Mouse (Mus musculus) neural tube, embryonic 12.5 days (tissue): ENCODE results near the gene Lag3. TPM values are rescaled to one million over a fixed set of nuclear protein-coding genes. Genes with fewer than 3 reads are reported as not detected.

Experiments
- ATAC-seq: fragments of 200-750 bp; cut with Nextera tagmentation; 2 replicates; pipeline ENCODE4 v1.8.0; 2017; ENCODE audit warnings: low read depth, mild to moderate bottlenecking, moderate TSS enrichment, moderate library complexity; ENCODE audit not compliant: low FRiP score
- H3K27ac ChIP-seq: fragments of 300-500 bp; sonication (generic); 2 replicates; pipeline ENCODE4 v1.5.1; 2016
- H3K27me3 ChIP-seq: fragments of 300-500 bp; sonication (generic); replicated peaks from 2 replicates; pipeline ENCODE4 v1.6.1; 2016; ENCODE audit warnings: mild to moderate bottlenecking
- H3K36me3 ChIP-seq: fragments of 300-500 bp; sonication (generic); 2 replicates; pipeline ENCODE4 v1.6.1; 2016; ENCODE audit warnings: mild to moderate bottlenecking
- H3K4me1 ChIP-seq: fragments of 300-500 bp; sonication (generic); 2 replicates; pipeline ENCODE4 v1.6.1; 2016
- H3K4me2 ChIP-seq: fragments of 300-500 bp; sonication (generic); replicated peaks from 2 replicates; pipeline ENCODE4 v1.6.1; 2016; ENCODE audit warnings: mild to moderate bottlenecking
- H3K4me3 ChIP-seq: fragments of 300-500 bp; sonication (generic); 2 replicates; pipeline ENCODE4 v1.5.1; 2016
- H3K9ac ChIP-seq: fragments of 300-500 bp; sonication (generic); 2 replicates; pipeline ENCODE4 v1.6.1; 2016; ENCODE audit warnings: mild to moderate bottlenecking
- H3K9me3 ChIP-seq: fragments of 300-500 bp; sonication (generic); 2 replicates; pipeline ENCODE4 v1.6.1; 2016; ENCODE audit warnings: mild to moderate bottlenecking
- WGBS: fragments of 180-500 bp; shearing (Covaris S2); methylation state at CpG from one replicate; pipeline ENCODE4 v1.1.7; 2016; 5-methylcytosine and 5-hydroxymethylcytosine counted together
- polyA plus RNA-seq: library from polyadenylated mRNA; unstranded; fragments of >200 nt; fragmentation: Nextera tagmentation; extraction: Ambion mirVana; gene quantifications from 2 replicates; pipeline ENCODE4 v1.2.1, GENCODE M21; 2016

Lag3 gene
- polyA plus RNA-seq, 1 experiment from 2014 or later, result 2.2 TPM

GRCm38 (mm10) chr6:124862406-124863124 is 48.9 kb downstream of the Lag3 start:
- H3K27ac ChIP-seq, result peak overlapping the region; percentile 20; the same call in 1 of the 2 replicates
- no peaks in the 10 kb centered on the region for H3K36me3 ChIP-seq
- no peak for ATAC-seq
- peak overlapping the region; percentile 88 for H3K4me2 ChIP-seq
- H3K9ac ChIP-seq, result peak overlapping the region; percentile 82
- H3K27me3 ChIP-seq, result no peaks in the 10 kb centered on the region
- peaks cover 71% of the 10 kb centered on the region for H3K4me1 ChIP-seq
- 13% methylated on average over 8 of the region's 8 CpGs for WGBS
- no peaks in the 10 kb centered on the region for H3K9me3 ChIP-seq
- peak overlapping the region; percentile 58 for H3K4me3 ChIP-seq

GRCm38 (mm10) chr6:124861802-124862201 is 49.7 kb downstream of the Lag3 start:
- H3K27me3 ChIP-seq, result no peaks in the 10 kb centered on the region
- peak overlapping the region; percentile 82 for H3K9ac ChIP-seq
- H3K36me3 ChIP-seq, result no peaks in the 10 kb centered on the region
- H3K4me3 ChIP-seq, result peak overlapping the region; percentile 58; the same call in 1 of the 2 replicates
- peaks cover 73% of the 10 kb centered on the region for H3K4me1 ChIP-seq
- no peak for ATAC-seq
- WGBS, result 44% methylated on average over 3 of the region's 3 CpGs
- peak overlapping the region; percentile 88 for H3K4me2 ChIP-seq
- H3K27ac ChIP-seq, result no peak overlapping the region; the same call in 1 of the 2 replicates
- no peaks in the 10 kb centered on the region for H3K9me3 ChIP-seq

- peak overlapping the region; percentile 88 for H3K4me2 ChIP-seq
- H3K9ac ChIP-seq, result peak overlapping the region; percentile 82; the same call in 1 of the 2 replicates
- H3K36me3 ChIP-seq, result no peaks in the 10 kb centered on the region
- no peaks in the 10 kb centered on the region for H3K27me3 ChIP-seq
- WGBS, result 82% methylated on average over 19 of the region's 19 CpGs
- no peak for ATAC-seq
- no peaks in the 10 kb centered on the region for H3K9me3 ChIP-seq
- no peak overlapping the region for H3K4me3 ChIP-seq
- H3K27ac ChIP-seq, result no peak overlapping the region
- peaks cover 73% of the 10 kb centered on the region for H3K4me1 ChIP-seq
These were observed 50.2 kb downstream of the Lag3 start for GRCm38 (mm10) chr6:124861266-124861665.

GRCm38 (mm10) chr6:124860511-124860910 is 51.0 kb downstream of the Lag3 start:
- H3K4me3 ChIP-seq, result no peak overlapping the region
- H3K4me2 ChIP-seq, result peak overlapping the region; percentile 88
- WGBS, result 86% methylated on average over 9 of the region's 9 CpGs
- 0 out of 2 replicates have a peak overlapping the region, but pooled peaks have one; percentile 2 for H3K27ac ChIP-seq
- H3K4me1 ChIP-seq, result peaks cover 74% of the 10 kb centered on the region
- ATAC-seq, result no peak
- peak overlapping the region; percentile 22 for H3K9ac ChIP-seq
- no peaks in the 10 kb centered on the region for H3K36me3 ChIP-seq
- no peaks in the 10 kb centered on the region for H3K27me3 ChIP-seq
- no peaks in the 10 kb centered on the region for H3K9me3 ChIP-seq

GRCm38 (mm10) chr6:124859725-124860124 is 51.8 kb downstream of the Lag3 start:
- peaks cover 71% of the 10 kb centered on the region for H3K4me1 ChIP-seq
- 13% methylated on average over 12 of the region's 12 CpGs for WGBS
- no peaks in the 10 kb centered on the region for H3K27me3 ChIP-seq
- peak overlapping the region; percentile 22; the same call in 1 of the 2 replicates for H3K9ac ChIP-seq
- no peaks in the 10 kb centered on the region for H3K36me3 ChIP-seq
- H3K4me2 ChIP-seq, result peak overlapping the region; percentile 88
- H3K27ac ChIP-seq, result 0 out of 2 replicates have a peak overlapping the region, but pooled peaks have one; percentile 2
- ATAC-seq, result no peak
- H3K4me3 ChIP-seq, result no peak overlapping the region
- H3K9me3 ChIP-seq, result no peaks in the 10 kb centered on the region

- H3K27ac ChIP-seq, result no peak overlapping the region
- 0 out of 2 replicates have a peak, but pooled peaks cover under 1% of the 10 kb centered on the region for H3K36me3 ChIP-seq
- peaks cover 62% of the 10 kb centered on the region for H3K4me1 ChIP-seq
- no peak overlapping the region for H3K4me3 ChIP-seq
- no peak for ATAC-seq
- no peaks in the 10 kb centered on the region for H3K27me3 ChIP-seq
- 78% methylated on average over 26 of the region's 28 CpGs for WGBS
- no peak overlapping the region; the same call in 1 of the 2 replicates for H3K9ac ChIP-seq
- peak overlapping the region; percentile 87 for H3K4me2 ChIP-seq
- no peaks in the 10 kb centered on the region for H3K9me3 ChIP-seq
These were observed 52.8 kb downstream of the Lag3 start for GRCm38 (mm10) chr6:124858561-124859318.

GRCm38 (mm10) chr6:124857840-124858530 is 53.5 kb downstream of the Lag3 start:
- H3K4me2 ChIP-seq, result peak overlapping the region; percentile 87
- H3K27me3 ChIP-seq, result no peaks in the 10 kb centered on the region
- H3K9ac ChIP-seq, result peak overlapping the region; percentile 94
- H3K27ac ChIP-seq, result peak overlapping the region; percentile 95; the same call in 1 of the 2 replicates
- 24% methylated on average over 26 of the region's 26 CpGs for WGBS
- peaks cover 59% of the 10 kb centered on the region for H3K4me1 ChIP-seq
- ATAC-seq, result no peak
- no peaks in the 10 kb centered on the region for H3K9me3 ChIP-seq
- peak overlapping the region; percentile 75 for H3K4me3 ChIP-seq
- H3K36me3 ChIP-seq, result peaks cover 4% of the 10 kb centered on the region; the same call in 1 of the 2 replicates

GRCm38 (mm10) chr6:124856916-124857839 is 54.3 kb downstream of the Lag3 start, which contains the start of gene P3h3:
Gene P3h3 (minus strand): TSS chr6:124857752.
- Histone ChIP-seq H3K9ac (peak within 1 kb of the TSS; percentile 94), H3K27me3 (no peaks in the 10 kb centered on the region), H3K4me1 (peaks cover 51% of the 10 kb centered on the region), H3K4me3 (peak within 1 kb of the TSS; percentile 75), H3K4me2 (peak within 1 kb of the TSS; percentile 87), H3K27ac (peak within 1 kb of the TSS; percentile 95), H3K36me3 (peaks cover 8% of the 10 kb centered on the region; the same call in 1 of the 2 replicates), H3K9me3 (no peaks in the 10 kb centered on the region)
- peak; percentile 88 for ATAC-seq
- WGBS, result under 1% methylated on average over 85 of the region's 86 CpGs

- H3K9ac ChIP-seq, result peak overlapping the region; percentile 94
- ATAC-seq, result peak; percentile 62
- H3K4me3 ChIP-seq, result peak overlapping the region; percentile 75
- peaks cover 42% of the 10 kb centered on the region for H3K4me1 ChIP-seq
- H3K27ac ChIP-seq, result peak overlapping the region; percentile 95
- peak overlapping the region; percentile 87 for H3K4me2 ChIP-seq
- no peaks in the 10 kb centered on the region for H3K9me3 ChIP-seq
- H3K27me3 ChIP-seq, result no peaks in the 10 kb centered on the region
- 9% methylated on average over 14 of the region's 14 CpGs for WGBS
- peaks cover 8% of the 10 kb centered on the region; the same call in 1 of the 2 replicates for H3K36me3 ChIP-seq
These were observed 55.2 kb downstream of the Lag3 start for GRCm38 (mm10) chr6:124856321-124856720.

- Histone ChIP-seq H3K4me3 (no peak overlapping the region), H3K27ac (no peak overlapping the region), H3K9ac (no peak overlapping the region), H3K36me3 (peaks cover 13% of the 10 kb centered on the region), H3K9me3 (no peaks in the 10 kb centered on the region), H3K4me2 (no peak overlapping the region), H3K4me1 (peaks cover 27% of the 10 kb centered on the region), H3K27me3 (no peaks in the 10 kb centered on the region)
- 81% methylated on average over 12 of the region's 12 CpGs for WGBS
- no peak for ATAC-seq
These were observed 56.9 kb downstream of the Lag3 start for GRCm38 (mm10) chr6:124854647-124855046.
